Mouse (Mus musculus) cerebellum, adult 11-12 months (tissue): ENCODE measurements around the gene Ttc32.

Source experiments
- DNase-seq: peaks from one replicate; pipeline ENCODE4 v3.0.0; 2022

Gene Ttc32

GRCm38 (mm10) chr12:9048090-9048489, 18.3 kb downstream of the Ttc32 start:
- DNase-seq, result no peak

DNA sequence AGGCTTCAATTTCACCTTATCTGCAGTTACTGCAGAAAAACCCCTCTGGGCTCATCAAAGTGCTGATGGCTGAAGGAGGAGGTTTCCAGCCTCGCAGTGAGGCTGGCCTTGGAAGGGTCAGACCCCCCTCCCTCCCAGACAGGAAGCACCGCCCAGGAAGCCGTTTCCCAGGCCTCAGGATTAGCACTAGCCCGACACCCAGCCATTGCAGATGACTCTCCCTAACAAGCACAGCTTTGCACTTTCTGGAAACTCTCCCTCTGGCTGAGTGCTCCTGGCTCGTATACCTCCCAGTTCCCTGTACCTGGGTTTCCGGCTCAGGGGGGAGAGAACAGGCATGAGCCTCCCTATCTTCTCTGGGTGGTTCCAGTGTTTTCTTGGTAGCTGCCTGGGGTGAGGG, 21.0 kb downstream of the Ttc32 start:
- no peak for DNase-seq

DNA sequence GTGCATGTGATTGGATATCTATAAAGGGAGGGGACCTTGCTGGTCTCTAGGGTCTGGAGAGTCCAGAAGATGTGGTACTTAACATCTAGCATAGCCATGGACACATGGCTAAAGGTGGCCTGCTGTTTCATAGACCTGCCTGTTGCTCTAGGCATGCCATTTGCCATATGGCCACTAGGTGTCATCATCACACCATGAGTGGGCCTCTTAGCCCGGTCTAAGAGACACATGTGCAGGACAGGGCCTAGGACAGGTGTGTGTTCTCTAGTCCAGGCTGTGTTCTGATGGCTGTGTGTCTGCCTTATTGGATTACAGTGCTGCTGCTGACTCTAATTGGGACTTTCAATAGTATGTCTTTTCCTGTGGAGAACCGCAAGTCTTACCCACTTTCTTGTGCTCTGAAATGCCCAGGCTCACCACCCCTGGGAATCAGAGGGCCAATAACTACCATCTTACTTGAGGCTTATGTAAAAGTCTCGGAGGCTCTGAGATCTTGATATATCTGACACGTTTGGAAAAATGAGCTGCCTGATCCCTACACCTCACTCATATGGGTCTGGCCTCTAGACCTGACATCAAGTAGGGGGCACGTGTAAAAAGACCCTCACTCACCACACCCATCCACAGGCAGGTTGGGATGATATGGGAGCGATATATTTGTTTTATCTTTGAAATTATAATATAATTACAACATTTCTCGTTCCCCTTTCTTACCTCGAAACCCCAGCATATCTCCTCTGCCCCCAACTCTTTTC, 22.5 kb downstream of the Ttc32 start:
- DNase-seq, result peak; percentile 60

GRCm38 (mm10) chr12:9053345-9053744, 23.5 kb downstream of the Ttc32 start:
- DNase-seq, result peak; percentile 17

DNA sequence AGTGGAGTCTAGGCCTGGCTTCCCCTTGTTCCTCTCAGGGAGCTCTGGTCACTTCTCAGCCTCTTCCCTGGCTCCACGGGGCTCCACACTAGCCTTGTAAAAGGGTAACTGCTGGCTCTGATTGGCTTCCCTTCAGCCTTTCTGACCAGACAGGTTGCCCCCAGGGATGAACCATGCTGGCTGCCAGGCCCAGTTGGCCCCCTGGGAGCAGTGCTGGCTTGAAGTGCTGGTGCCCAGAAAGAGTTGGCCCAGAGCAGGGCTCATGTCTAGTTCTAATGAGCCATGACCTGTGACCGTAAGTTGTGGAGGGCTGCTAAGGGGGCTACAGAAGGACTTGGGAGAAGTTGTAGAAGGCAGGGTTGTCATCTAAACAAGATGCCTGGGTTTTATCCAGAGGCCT, 24.2 kb downstream of the Ttc32 start:
- no peak for DNase-seq

DNA sequence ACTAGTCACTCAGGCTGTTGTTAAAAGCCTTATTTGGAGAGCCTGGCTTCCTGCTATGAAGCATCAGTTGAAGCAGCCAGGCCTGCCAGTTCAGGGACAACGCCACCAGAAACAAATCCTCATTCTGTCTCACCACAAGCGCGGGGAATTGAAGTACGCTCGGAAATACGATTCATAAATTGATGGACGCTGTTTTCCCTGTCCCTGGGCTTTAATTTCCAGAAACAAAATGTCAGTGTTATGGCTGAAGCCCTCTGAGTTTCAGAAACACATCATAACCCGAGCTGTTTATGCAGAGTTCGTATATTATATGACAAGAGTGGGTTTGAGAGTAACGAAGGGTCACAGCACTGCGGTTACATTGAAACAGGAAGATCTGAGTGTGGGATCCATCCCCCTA, 25.5 kb downstream of the Ttc32 start:
- no peak for DNase-seq

GRCm38 (mm10) chr12:9059502-9059901, 29.7 kb downstream of the Ttc32 start:
- no peak for DNase-seq

DNA sequence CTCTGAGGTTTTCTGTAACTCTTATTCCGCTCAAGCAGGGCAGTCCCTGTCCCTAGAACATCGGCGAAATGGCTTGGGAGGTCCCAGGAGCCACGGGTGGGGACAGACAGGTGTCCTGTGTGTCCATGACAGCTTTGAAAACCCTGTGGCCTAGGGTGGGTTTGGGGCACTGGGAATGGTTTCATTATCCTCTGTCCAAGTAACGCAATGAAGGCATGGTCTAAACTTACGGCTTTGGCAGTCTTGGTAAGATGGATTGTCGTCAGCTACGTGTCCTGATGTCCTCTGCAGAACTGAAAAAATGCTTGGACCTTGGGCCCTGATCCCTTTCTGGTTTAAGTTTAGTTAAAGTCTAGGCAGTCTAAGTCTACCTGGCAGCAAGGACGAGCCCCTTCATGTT, 30.2 kb downstream of the Ttc32 start:
- DNase-seq, result no peak

DNA sequence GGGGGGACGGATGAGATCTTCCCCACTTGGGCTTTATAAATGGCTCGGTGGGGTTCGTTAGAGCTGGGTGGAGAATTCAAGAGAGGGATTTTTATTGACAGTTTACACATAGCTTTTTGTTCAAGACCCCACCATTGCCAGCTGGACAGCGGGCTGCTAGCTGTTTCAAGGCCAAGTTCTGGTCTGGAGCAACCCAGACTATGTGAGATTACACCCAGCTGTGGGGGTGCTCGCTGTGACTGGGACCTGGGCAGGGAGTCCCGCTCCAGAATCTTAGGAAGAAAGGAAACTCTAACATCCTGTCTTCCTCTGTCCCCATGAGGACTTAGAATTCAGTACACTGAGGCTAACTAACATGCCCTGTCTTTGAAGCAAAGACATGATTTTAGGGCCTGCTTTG, 33.8 kb downstream of the Ttc32 start:
- no peak for DNase-seq

- no peak for DNase-seq
These were observed 41.3 kb downstream of the Ttc32 start for GRCm38 (mm10) chr12:9071058-9071457.

DNA sequence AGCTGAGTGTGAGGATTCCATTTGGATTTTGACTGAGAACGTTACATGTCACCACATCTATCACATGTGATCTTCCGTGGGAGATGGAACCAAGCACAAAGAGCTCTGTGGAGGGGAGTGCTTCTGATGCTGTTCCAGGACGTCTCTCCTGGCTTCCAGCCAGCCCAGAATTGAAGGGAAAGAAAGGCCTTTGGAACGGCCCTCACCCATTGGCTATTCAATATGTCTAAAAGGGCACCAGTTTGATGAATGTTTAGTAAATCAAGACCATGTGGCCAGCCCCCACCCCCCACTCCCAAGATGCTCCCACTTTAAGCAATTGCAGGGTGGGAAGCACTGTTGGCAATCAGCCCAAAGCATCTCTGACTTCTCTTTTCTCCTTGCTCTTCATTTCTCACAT, 41.7 kb downstream of the Ttc32 start:
- DNase-seq, result no peak

DNA sequence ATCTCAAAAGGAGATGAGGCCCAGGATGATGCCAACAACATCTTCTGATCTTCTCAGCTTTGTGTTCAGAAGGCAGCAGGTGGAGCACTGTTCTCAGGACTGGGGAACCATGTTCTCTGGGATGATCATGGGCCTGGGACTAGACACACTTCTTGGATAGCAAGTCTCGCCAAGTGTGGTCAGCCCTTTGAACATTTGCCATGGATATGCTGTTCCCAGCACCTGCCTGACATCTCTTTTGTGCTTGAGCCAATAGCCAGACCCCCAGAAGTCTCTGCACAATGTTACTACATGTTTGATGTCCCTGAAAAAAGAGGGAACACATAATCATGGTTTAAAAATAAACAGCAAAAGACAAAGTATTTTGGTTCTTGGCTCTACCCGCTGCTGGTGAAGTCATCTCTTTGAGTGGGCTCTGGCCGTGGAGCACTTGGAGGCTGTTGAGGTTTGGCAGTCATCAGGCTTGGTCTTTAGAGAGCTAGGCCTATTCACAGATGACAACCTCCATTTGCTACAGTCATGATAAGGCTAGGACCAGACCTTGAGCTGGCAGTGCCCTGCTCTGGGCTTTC, 47.8 kb downstream of the Ttc32 start:
- DNase-seq, result no peak

DNA sequence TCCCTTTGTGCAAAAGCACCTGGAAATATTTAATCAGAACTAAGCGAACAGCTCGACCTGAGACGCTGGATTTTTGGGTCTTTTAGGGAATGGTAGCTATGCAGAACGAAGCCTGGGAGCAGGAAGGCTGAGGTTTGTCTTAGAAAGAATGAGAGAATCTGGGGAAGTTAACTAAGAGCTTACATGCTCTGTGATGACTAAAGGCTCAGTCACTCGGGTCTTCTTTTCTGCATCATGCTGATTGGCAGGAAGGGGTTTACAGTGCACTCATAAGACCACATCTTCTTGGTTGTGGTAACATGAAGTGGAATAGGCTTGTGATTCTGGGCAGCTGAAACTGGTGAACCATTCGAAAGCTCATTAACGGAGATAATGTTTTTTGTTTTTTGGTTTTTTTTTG, 60.4 kb downstream of the Ttc32 start:
- no peak for DNase-seq
